Mouse (Mus musculus): ENCODE results near the gene 1700012B07Rik.

The 1700012B07Rik gene

GRCm38 (mm10) chr11:109827946-109828345 is at the start of gene 1700012B07Rik:
Gene 1700012B07Rik, minus strand, starts transcription at chr11:109828046.
- DNase-seq: no peak

GRCm38 (mm10) chr11:109876767-109877166 is 48.9 kb upstream of the 1700012B07Rik start:
- DNase-seq: peak; percentile 31

GRCm38 (mm10) chr11:109875834-109876233 is 48.0 kb upstream of the 1700012B07Rik start:
- no peak for DNase-seq

- no peak for DNase-seq
These were observed 47.6 kb upstream of the 1700012B07Rik start for GRCm38 (mm10) chr11:109875525-109875802.

- no peak for DNase-seq
These were observed 47.0 kb upstream of the 1700012B07Rik start for GRCm38 (mm10) chr11:109874651-109875524.

- DNase-seq: peak; percentile 41
These were observed 46.2 kb upstream of the 1700012B07Rik start for GRCm38 (mm10) chr11:109873852-109874610.

GRCm38 (mm10) chr11:109873161-109873775 is 45.4 kb upstream of the 1700012B07Rik start:
- peak; percentile 61 for DNase-seq

GRCm38 (mm10) chr11:109872674-109873073 is 44.8 kb upstream of the 1700012B07Rik start:
- no peak for DNase-seq

GRCm38 (mm10) chr11:109872056-109872455 is 44.2 kb upstream of the 1700012B07Rik start:
- no peak for DNase-seq

- no peak for DNase-seq
These were observed 40.0 kb upstream of the 1700012B07Rik start for GRCm38 (mm10) chr11:109867861-109868260.

GRCm38 (mm10) chr11:109866537-109867160 is 38.8 kb upstream of the 1700012B07Rik start:
- no peak for DNase-seq

GRCm38 (mm10) chr11:109865526-109865925 is 37.7 kb upstream of the 1700012B07Rik start:
- no peak for DNase-seq

- no peak for DNase-seq
These were observed 36.1 kb upstream of the 1700012B07Rik start for GRCm38 (mm10) chr11:109863951-109864350.

- peak; percentile 65 for DNase-seq
These were observed 35.4 kb upstream of the 1700012B07Rik start for GRCm38 (mm10) chr11:109863194-109863746.

- DNase-seq: peak; percentile 93
These were observed 32.7 kb upstream of the 1700012B07Rik start for GRCm38 (mm10) chr11:109860508-109860907.

GRCm38 (mm10) chr11:109859939-109860469 is 32.2 kb upstream of the 1700012B07Rik start:
- DNase-seq: peak; percentile 45

GRCm38 (mm10) chr11:109859441-109859840 is 31.6 kb upstream of the 1700012B07Rik start:
- DNase-seq: no peak

- no peak for DNase-seq
These were observed 29.2 kb upstream of the 1700012B07Rik start for GRCm38 (mm10) chr11:109857086-109857485.

GRCm38 (mm10) chr11:109854056-109854455 is 26.2 kb upstream of the 1700012B07Rik start:
- DNase-seq: no peak

- no peak for DNase-seq
These were observed 25.6 kb upstream of the 1700012B07Rik start for GRCm38 (mm10) chr11:109853228-109853966.

- DNase-seq: peak; percentile 46
These were observed 24.1 kb upstream of the 1700012B07Rik start for GRCm38 (mm10) chr11:109851996-109852395.

GRCm38 (mm10) chr11:109846343-109846742 is 18.5 kb upstream of the 1700012B07Rik start:
- peak; percentile 42 for DNase-seq

All from lung, postnatal 10 days (tissue).